Mouse (Mus musculus): Measurements from ENCODE around the gene 4930402K13Rik.
A peak's percentile ranks its signal among the peaks of the same experiment; 100 is the strongest.
"Not testable (repeated sequence)": the region's sequence is repeated elsewhere in the genome, so short reads cannot be mapped to it uniquely, and the experiment has no call there.

4930402K13Rik gene

DNA sequence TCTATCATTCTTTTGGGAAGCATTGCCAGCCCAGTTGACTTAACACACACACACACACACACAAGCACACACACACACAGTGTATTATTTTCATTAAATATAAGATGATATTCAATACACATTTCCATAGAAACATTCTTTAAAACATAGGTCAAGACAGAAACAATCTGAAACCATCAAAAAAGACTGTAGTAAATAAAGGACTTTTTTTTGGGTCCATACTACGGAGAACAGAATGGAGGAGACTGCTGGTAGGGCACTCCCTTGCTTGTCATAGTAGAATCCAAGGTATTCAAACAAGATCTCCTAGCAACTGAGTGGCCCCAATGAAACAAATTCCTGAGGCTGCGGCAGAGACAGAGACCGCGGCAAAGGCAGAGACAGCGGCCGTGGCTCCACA is at the start of gene 4930402K13Rik:
Gene 4930402K13Rik, plus strand, starts transcription at position 301 of the 400 bp plus-strand sequence.
- DNase-seq (ENCODE audit: low read depth in 1 of 2, low spot score in 2 of 2) = no peak

DNA sequence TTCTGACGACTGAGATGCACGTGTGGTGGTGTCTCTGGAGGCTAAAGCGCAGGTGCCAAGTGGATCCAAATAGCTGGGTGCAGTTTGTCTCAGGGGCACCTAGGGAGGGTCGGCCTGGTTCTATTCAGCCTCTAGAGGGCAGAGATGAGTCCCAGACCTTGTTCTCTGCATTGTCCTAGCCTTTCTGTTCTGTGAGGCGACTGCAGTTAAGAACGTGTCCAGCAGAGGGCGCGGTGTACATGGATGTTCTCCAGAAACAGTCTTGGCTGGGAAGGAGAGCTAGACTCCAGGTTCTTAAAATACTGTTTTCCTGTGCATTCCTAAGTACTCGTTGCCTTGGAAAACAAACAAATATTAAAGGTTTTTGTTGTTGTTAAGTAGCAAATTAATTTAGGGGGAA is 43.4 kb upstream of the 4930402K13Rik start:
- not testable (repeated sequence) for DNase-seq (ENCODE audit: low read depth in 1 of 2, low spot score in 2 of 2)

DNA sequence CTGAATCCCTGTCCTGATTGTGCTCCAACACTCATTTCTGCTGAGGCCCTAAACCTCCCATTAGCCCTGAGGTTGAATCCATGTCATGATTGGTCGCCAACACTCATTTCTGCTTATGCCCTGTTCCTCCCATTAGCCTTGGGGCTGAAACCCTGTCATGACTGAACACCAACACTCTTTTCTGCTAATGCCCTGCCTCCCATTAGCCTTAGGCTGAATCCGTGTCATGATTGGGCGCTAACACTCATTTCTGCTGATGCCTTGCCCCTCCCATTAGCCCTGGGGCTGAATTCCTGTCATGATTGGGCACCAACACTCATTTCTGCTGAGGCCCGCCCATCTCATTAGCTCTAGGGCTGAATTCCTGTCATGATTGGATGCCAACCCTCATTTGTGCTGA is 42.3 kb upstream of the 4930402K13Rik start:
- no peak for DNase-seq (ENCODE audit: low read depth in 1 of 2, low spot score in 2 of 2)

DNA sequence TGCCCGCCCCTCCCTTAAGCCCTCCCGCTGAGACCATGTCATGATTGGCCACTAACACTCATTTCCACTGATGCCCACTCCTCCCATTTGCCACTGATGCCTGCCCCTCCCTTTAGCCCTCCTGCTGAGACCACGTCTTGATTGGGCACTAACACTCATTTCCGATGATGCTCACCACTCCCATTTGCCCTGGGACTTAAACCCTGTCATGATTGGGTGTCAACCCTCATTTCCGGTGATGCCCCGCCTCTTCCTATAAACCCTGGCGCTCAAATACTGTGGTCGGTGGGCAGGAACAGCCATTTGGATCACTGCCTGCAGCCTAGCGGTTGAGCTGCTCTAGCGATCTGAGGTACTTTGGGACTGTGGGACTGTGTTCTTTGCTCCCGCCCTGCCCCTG is 41.6 kb upstream of the 4930402K13Rik start, which contains the start of gene Fthl17f:
Gene Fthl17f, plus strand, starts transcription at position 301 of the 400 bp plus-strand sequence.
- not testable (repeated sequence) for DNase-seq (ENCODE audit: low read depth in 1 of 2, low spot score in 2 of 2)

GRCm38 (mm10) chrX:9077699-9078098 is 26.7 kb upstream of the 4930402K13Rik start:
- peak in 1 of 2 experiments; percentile 0 for DNase-seq (ENCODE audit: low read depth in 1 of 2, low spot score in 2 of 2)

DNA sequence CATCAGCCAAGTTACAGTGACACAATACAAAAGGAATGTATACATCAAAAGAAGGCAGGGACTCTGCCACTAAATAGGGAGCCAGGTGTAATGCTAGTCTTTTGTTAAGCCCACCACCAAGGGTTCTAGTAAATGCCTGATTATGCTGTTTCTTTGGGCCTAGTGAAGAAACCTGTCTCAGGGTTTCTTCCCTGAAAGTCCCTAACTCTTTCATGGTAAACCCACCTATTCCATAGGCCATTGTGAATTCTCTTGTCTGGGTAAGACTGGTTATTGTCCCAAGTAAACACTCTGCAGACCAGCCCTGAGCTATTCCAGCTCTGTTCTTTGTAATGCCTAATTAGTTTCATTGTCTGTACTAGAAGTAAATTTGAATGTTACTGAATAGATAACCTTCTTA is 9.3 kb upstream of the 4930402K13Rik start:
- not testable (repeated sequence) for DNase-seq (ENCODE audit: low read depth in 1 of 2, low spot score in 2 of 2)

GRCm38 (mm10) chrX:9110381-9110780 is 6.0 kb downstream of the 4930402K13Rik start:
- no peak for DNase-seq (ENCODE audit: low read depth in 1 of 2, low spot score in 2 of 2)

DNA sequence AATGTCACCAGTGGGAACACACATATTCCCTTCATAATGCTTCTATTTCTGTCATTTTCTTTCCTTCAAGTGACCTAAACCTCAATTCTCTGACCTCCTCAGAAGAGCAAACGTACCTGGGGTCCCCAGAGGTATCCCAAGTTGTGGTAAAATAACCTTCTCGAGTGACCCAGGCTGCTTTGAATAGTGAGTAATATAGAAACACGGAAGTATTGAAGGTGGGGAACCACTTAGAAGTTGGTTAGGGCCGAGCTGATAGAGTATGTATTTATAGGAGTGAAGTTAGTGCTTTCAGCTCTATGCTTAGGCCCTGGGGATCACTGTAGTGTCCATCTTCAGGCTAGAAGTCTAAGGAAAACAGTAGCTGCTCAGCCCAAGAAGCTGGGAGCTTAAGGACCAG is 20.6 kb downstream of the 4930402K13Rik start:
- DNase-seq (ENCODE audit: low read depth in 1 of 2, low spot score in 2 of 2) = no peak

DNA sequence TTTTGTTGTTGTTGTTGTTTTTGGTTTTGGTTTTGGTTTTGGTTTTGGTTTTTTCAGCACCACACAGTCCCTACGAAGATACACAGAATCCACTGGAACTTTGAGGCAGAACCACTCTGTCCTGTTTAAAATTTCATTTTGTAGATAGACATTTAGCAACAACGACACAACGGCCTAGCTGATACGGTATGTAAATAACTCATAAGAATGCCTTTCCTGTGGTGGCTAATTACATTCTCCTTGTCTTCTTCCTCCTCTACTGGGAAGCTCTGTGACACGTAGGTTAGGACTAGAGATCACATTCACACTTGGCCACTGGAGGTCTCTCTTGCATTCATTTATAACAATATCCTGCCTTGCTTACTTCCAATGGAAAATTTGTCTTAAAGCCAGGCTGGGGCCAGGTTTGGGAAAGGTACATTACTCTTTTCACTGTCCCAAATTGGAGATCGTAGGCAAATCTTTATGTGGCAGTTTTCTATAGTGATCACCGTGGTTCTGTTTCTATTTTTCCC is 24.0 kb downstream of the 4930402K13Rik start:
- DNase-seq (ENCODE audit: low read depth in 1 of 2, low spot score in 2 of 2) = no peak

GRCm38 (mm10) chrX:9139290-9139948 is 35.1 kb downstream of the 4930402K13Rik start:
- DNase-seq (ENCODE audit: low read depth in 1 of 2, low spot score in 2 of 2) = no peak

DNA sequence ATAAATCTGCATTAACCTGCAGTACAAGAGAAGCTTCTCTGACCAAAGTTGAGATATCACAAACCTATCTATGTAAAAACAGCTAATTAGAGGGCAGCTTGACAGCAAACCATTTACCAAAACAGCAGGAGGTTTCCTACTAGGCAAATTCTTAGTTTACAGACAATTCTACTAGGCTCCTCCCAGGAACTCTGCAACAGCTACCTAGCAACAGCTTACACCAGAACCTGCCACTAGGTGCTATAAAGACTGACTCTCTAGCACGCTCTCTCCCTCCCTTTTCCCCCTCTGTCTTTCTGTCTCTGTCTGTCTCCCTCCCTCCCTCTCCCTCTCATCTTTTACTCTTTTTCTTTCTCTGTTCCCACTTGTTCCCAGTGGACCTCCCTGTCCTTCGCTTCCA is 38.3 kb downstream of the 4930402K13Rik start:
- no peak for DNase-seq (ENCODE audit: low read depth in 1 of 2, low spot score in 2 of 2)

Data from monocyte, adult 2 months (primary cell).